Mouse (Mus musculus): ENCODE results near the gene 6030468B19Rik. TPM values are rescaled to one million over a fixed set of nuclear protein-coding genes. Genes with fewer than 3 reads are reported as not detected.
"Not testable (repeated sequence)": the region's sequence is repeated elsewhere in the genome, so short reads cannot be mapped to it uniquely, and the experiment has no call there.

Gene 6030468B19Rik
- polyA plus RNA-seq, 2 experiments from 2014 or later, result 1.3 to 1.9 TPM

- ATAC-seq, result no peak
Observed at GRCm38 (mm10) chr11:117779434-117780198, 17.8 kb upstream of the 6030468B19Rik start.

- no peak for ATAC-seq
Observed at GRCm38 (mm10) chr11:117780199-117780515, 17.3 kb upstream of the 6030468B19Rik start.

- ATAC-seq, result peak; percentile 69
Observed at GRCm38 (mm10) chr11:117780582-117781111, 16.8 kb upstream of the 6030468B19Rik start.

- peak; percentile 26 for ATAC-seq
Observed at GRCm38 (mm10) chr11:117781199-117781821, 16.1 kb upstream of the 6030468B19Rik start.

- ATAC-seq, result peak; percentile 30
Observed at GRCm38 (mm10) chr11:117781993-117782704, 15.3 kb upstream of the 6030468B19Rik start, which contains the start of the genes Tmc8 and Tmc6. Gene Tmc8 (plus strand): TSS chr11:117782076. Gene Tmc6 (minus strand): TSS chr11:117782198.

GRCm38 (mm10) chr11:117782705-117783034 lies 14.8 kb upstream of the 6030468B19Rik start:
- no peak for ATAC-seq

- no peak for ATAC-seq
Observed at GRCm38 (mm10) chr11:117783089-117783488, 14.4 kb upstream of the 6030468B19Rik start.

GRCm38 (mm10) chr11:117783683-117784309 lies 13.7 kb upstream of the 6030468B19Rik start:
- ATAC-seq, result no peak

- ATAC-seq, result no peak
Observed at GRCm38 (mm10) chr11:117786294-117786693, 11.2 kb upstream of the 6030468B19Rik start.

GRCm38 (mm10) chr11:117788481-117788880 lies 9.0 kb upstream of the 6030468B19Rik start:
- ATAC-seq, result not testable (repeated sequence)

- no peak for ATAC-seq
Observed at GRCm38 (mm10) chr11:117790286-117790685, 7.2 kb upstream of the 6030468B19Rik start.

GRCm38 (mm10) chr11:117790703-117791440 lies 6.6 kb upstream of the 6030468B19Rik start:
- ATAC-seq, result no peak

- no peak for ATAC-seq
Observed at GRCm38 (mm10) chr11:117791441-117791761, 6.1 kb upstream of the 6030468B19Rik start.

GRCm38 (mm10) chr11:117792281-117792888 lies 5.1 kb upstream of the 6030468B19Rik start:
- ATAC-seq, result no peak

GRCm38 (mm10) chr11:117794035-117794551 lies 3.4 kb upstream of the 6030468B19Rik start:
- ATAC-seq, result no peak

GRCm38 (mm10) chr11:117796954-117797353 lies 506 bp upstream of the 6030468B19Rik start:
- ATAC-seq, result no peak

GRCm38 (mm10) chr11:117798160-117798541 lies 691 bp downstream of the 6030468B19Rik start:
- peak; percentile 64 for ATAC-seq

GRCm38 (mm10) chr11:117799174-117799573 lies 1.7 kb downstream of the 6030468B19Rik start:
- ATAC-seq, result peak; percentile 63

GRCm38 (mm10) chr11:117800038-117800437 lies 2.6 kb downstream of the 6030468B19Rik start:
- no peak for ATAC-seq

- no peak for ATAC-seq
Observed at GRCm38 (mm10) chr11:117801650-117802049, 4.2 kb downstream of the 6030468B19Rik start.

- no peak for ATAC-seq
Observed at GRCm38 (mm10) chr11:117803166-117803688, 5.8 kb downstream of the 6030468B19Rik start.

Data from activated CD4-positive, CD25-positive, alpha-beta regulatory T cell, adult 4 months (primary cell).